Mouse (Mus musculus) embryonic fibroblast, embryonic 13.5 days (primary cell): ENCODE results near the gene Hist1h3a. TPM values are rescaled to one million over a fixed set of nuclear protein-coding genes. Genes with fewer than 3 reads are reported as not detected.
"Not testable (repeated sequence)": the region's sequence is repeated elsewhere in the genome, so short reads cannot be mapped to it uniquely, and the experiment has no call there.

ENCODE experiments used
- H3K27ac ChIP-seq: 2 replicates; pipeline ENCODE4 v1.5.1; 2012; ENCODE audit warnings: low read length, control low read depth, inconsistent platforms; ENCODE audit not compliant: insufficient read depth
- H3K4me1 ChIP-seq: 2 replicates; pipeline ENCODE4 v1.6.1; 2011; ENCODE audit warnings: low read length; ENCODE audit not compliant: control insufficient read depth, insufficient read depth
- H3K4me3 ChIP-seq: 2 replicates; pipeline ENCODE4 v1.5.1; 2011; ENCODE audit warnings: mild to moderate bottlenecking, control low read depth, low read length; ENCODE audit not compliant: insufficient read depth
- CTCF ChIP-seq: IDR thresholded peaks from 2 replicates; pipeline ENCODE4 v1.5.1; 2011; ENCODE audit warnings: mild to moderate bottlenecking, control low read depth, low read length, moderate library complexity, borderline replicate concordance; ENCODE audit not compliant: insufficient read depth
- POLR2A ChIP-seq: IDR thresholded peaks from 2 replicates; pipeline ENCODE4 v1.6.1; 2011; ENCODE audit warnings: low read depth, mild to moderate bottlenecking, control low read depth, low read length, moderate library complexity
- polyA plus RNA-seq: library from polyadenylated mRNA; stranded (reverse); fragments of >200 nt; gene quantifications from 2 replicates; pipeline ENCODE4 v1.2.4, GENCODE M21; 2011; ENCODE audit warnings: low read depth; ENCODE audit not compliant: missing spikeins, insufficient read length

The Hist1h3a gene
- polyA plus RNA-seq = 2.0 and 5.5 TPM in 2 replicates

DNA sequence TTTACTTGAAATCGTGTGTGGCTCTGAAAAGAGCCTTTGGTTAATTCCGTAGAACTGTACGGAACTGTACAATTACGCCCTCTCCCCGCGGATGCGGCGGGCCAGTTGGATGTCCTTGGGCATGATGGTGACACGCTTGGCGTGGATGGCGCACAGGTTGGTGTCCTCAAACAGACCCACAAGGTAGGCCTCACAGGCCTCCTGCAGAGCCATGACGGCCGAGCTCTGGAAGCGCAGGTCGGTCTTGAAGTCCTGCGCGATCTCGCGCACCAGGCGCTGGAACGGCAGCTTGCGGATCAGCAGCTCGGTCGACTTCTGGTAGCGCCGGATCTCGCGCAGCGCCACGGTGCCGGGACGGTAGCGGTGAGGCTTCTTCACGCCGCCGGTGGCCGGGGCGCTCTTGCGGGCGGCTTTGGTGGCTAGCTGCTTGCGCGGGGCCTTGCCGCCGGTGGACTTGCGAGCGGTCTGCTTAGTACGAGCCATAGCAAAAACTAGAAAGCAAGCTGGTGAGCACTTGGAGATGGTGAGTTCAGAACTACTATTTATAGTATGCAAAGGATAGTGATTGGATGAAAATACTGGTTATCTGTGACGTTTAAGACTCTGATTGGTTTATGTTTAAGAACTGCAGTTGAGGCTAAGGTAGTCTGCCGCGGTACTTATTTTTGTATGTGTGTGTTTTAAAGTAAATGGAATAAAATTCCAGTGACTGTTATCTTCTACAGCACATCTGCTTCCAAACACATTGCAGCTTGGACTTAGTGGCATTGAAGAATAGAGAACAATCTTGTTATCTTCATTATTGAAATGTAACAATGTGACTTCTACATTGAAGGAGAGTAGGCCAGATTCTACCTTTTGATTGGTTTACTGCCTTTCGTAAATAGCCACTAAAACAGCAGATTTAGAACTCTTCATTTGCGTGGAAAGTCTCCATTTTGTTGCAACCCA is at the start of gene Hist1h3a:
Gene Hist1h3a (minus strand): TSS at position 516 of the 951 bp plus-strand sequence.
- TF ChIP-seq POLR2A = peak; percentile 94
- peak within 1 kb of the TSS; percentile 40 for H3K4me3 ChIP-seq
- peak within 1 kb of the TSS; percentile 93 for H3K27ac ChIP-seq
- H3K4me1 ChIP-seq = not testable (repeated sequence)

DNA sequence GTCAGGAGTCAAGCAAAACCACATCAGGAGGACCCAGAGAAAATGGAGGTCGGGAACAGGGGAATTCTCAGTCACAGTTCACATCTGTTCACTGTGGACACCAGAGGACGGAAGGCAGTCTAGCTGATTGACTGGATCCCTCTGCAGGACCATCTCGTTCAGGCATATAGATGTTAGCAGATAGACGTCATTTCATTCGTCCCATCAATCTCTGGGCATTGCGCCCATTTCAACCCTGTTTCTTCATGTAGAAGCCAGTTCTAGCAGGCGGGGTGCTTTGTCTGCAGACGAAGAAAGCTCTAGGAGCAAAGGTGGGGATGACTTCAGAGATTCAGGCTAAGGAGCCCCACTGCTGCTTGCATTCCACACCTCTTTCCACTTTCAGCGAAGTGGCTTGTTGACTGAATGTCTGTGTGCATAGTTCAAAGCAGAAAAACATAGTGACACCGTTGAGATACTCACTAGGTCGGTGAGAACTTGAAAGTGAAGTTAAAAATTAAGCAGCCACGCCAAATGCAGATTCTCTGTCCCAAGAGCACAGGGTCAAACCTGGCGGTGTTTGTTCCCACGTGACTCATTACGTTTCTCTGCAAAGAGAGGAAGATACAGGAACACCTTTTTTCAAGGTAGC is 44.4 kb upstream of the Hist1h3a start, which contains the start of gene Slc17a2:
Gene Slc17a2 (plus strand): TSS at position 572 of the 631 bp plus-strand sequence.
- Histone ChIP-seq H3K4me1 (no peaks in the 10 kb centered on the region), H3K4me3 (no peak within 1 kb of the TSS)
- TF ChIP-seq POLR2A (no peak), CTCF (no peak)

DNA sequence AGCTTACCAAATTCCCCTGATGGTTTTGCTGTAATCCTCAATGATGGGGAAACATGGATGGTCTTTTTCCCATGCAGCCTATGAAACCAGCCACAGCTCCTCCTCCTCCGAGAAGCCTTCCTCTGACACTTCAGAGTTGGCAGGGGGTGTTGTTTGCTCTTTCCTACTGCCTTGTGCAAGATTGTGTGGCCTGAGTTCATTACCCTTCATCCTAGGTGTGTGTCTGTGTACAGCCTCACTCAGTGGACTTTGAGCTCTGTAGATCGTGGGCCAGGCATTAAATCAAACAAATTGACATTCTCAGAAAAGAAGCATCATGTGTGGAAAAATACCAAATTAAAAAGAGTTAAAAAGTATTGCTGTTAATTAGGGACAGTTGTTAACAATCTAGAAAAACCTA is 42.3 kb upstream of the Hist1h3a start:
- Histone ChIP-seq H3K4me1 (no peaks in the 10 kb centered on the region), H3K4me3 (no peak overlapping the region), H3K27ac (no peak overlapping the region)
- TF ChIP-seq CTCF = no peak
- no peak for TF ChIP-seq POLR2A

More for the DNA sequence above, 44.4 kb upstream of the Hist1h3a start, which contains the start of gene Slc17a2:
- H3K27ac ChIP-seq = no peak within 1 kb of the TSS

GRCm38 (mm10) chr13:23799405-23799804 is 37.2 kb upstream of the Hist1h3a start:
- no peaks in the 10 kb centered on the region for H3K4me1 ChIP-seq
- TF ChIP-seq CTCF = no peak
- no peak for TF ChIP-seq POLR2A
- no peak overlapping the region for H3K4me3 ChIP-seq
- no peak overlapping the region for H3K27ac ChIP-seq

DNA sequence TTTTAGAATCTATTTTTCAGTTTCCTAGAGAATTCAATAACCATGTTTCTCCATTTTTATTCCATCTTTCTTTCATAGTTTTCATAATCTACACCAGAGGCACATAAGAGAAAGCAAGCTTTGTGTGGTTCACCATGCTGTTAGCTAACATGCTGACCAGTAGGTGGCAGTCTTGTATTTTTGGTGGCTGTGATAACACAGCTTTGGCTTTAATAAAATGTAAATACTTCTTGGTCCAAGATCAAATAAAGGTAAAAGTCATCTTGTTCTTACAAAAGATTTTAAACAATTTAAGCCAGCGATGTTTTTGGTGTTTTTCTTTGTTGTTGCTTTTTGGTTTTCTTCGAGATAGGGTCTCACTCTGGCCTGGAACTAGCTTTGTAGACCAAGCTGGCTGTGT is 30.3 kb upstream of the Hist1h3a start:
- TF ChIP-seq CTCF = no peak
- no peaks in the 10 kb centered on the region for H3K4me1 ChIP-seq
- H3K4me3 ChIP-seq = no peak overlapping the region
- no peak overlapping the region for H3K27ac ChIP-seq

- H3K4me1 ChIP-seq = no peaks in the 10 kb centered on the region
- no peak overlapping the region for H3K27ac ChIP-seq
- TF ChIP-seq CTCF = no peak
- TF ChIP-seq POLR2A = no peak
These were observed 16.8 kb upstream of the Hist1h3a start for GRCm38 (mm10) chr13:23779025-23779424.

DNA sequence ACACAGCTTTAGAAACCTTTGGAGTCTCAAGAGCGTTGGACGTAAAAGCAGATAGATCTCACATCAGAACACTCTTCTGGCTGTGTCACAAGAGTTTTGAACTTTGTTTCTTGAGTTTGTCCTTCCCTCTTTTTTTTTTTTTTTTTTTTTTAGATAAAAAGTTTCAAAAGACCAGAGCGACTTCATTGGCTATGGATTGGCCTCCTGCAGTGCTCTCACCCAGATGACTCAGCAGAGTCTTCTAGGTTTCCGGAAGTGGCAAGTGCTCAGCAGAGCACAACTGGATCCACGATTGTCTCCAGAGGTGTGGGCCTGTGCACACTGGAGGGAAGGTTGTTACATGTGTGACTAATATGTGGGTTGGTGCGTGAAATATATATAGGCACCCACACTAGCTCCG is 16.2 kb upstream of the Hist1h3a start:
- TF ChIP-seq POLR2A (no peak), CTCF (no peak)
- Histone ChIP-seq H3K4me3 (no peak overlapping the region), H3K27ac (no peak overlapping the region), H3K4me1 (no peaks in the 10 kb centered on the region)

More at GRCm38 (mm10) chr13:23779025-23779424, 16.8 kb upstream of the Hist1h3a start:
- no peak overlapping the region for H3K4me3 ChIP-seq

GRCm38 (mm10) chr13:23772561-23773313 is 10.6 kb upstream of the Hist1h3a start:
- TF ChIP-seq CTCF (no peak), POLR2A (no peak)
- no peaks in the 10 kb centered on the region for H3K4me1 ChIP-seq
- H3K4me3 ChIP-seq = no peak overlapping the region
- no peak overlapping the region for H3K27ac ChIP-seq

GRCm38 (mm10) chr13:23769613-23770012 is 7.4 kb upstream of the Hist1h3a start, which contains the start of gene Trim38:
Gene Trim38 (plus strand): TSS chr13:23769913.
- not testable (repeated sequence) for H3K4me1 ChIP-seq, H3K27ac ChIP-seq, H3K4me3 ChIP-seq
